Mouse (Mus musculus): ENCODE results near the gene Trappc3. TPM values are rescaled to one million over a fixed set of nuclear protein-coding genes. Genes with fewer than 3 reads are reported as not detected.
"Not testable (repeated sequence)": the region's sequence is repeated elsewhere in the genome, so short reads cannot be mapped to it uniquely, and the experiment has no call there.

Gene Trappc3
- 10 to 100 TPM; 75.7 to 90.0 TPM for total RNA-seq (2021)

DNA sequence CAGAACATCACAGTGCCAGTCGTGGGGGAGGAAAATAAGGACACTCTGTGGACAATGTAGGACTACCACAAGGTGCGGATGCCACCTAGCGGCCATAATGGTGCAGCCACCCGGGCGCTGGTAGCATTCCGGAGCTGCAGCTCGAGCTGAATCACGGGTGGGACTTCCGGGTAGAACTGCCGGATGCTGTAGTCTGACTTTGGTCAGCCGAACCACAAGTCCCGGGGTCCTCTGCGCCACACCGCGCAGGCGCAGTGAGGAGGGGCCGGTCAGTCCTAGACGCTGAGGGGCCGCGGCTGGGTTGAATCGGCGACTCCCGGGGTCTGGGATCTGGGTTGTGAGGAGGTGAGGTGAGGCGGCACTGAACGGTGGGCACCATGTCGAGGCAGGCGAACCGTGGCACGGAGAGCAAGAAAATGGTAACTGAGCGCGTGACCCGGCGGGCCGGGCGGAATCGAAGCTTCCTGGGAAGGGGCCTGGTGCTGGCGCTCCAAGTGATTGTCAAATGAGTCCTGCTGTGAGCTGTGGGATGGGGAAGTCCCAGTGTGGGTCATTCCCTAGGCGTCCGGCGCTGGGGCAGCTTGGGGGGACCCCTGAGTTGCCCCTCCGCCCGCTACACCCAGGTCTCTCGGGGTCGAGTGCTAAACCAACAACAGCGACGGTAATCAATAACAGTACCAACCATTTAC, at the start of gene Trappc3:
TSS of gene Trappc3 (plus strand) at position 207 of the 689 bp plus-strand sequence.
- DNase-seq (ENCODE audit: low spot score in 2 of 2): peak; percentile 99 to 100
- intact Hi-C loops (cut with DNase I): loop anchor here (1.0 kb wide), 1 partner anchor 35 kb away; no protein-coding TSS in a partner anchor

DNA sequence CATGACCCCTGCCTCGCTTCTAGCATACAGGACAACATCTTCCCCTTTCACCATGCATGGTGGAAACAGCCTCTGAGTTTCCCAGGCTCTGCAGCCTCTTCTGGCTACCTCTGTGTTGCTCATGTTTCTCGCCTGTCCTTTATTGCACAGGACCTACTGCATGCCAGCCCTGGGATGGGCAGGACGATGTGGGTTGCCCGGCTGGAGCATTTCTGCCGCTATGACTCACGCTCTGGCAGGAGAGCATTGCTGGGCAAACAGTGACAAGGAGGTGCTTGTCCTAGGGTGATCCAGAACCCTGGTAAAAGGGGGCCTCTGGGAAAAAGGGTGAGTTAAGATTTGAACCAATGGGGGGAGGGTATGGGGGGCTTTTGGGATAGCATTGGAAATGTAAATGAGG, 44.4 kb upstream of the Trappc3 start:
- intact Hi-C loops (cut with DNase I): no loop called here
- no peak for DNase-seq (ENCODE audit: low spot score in 2 of 2)

DNA sequence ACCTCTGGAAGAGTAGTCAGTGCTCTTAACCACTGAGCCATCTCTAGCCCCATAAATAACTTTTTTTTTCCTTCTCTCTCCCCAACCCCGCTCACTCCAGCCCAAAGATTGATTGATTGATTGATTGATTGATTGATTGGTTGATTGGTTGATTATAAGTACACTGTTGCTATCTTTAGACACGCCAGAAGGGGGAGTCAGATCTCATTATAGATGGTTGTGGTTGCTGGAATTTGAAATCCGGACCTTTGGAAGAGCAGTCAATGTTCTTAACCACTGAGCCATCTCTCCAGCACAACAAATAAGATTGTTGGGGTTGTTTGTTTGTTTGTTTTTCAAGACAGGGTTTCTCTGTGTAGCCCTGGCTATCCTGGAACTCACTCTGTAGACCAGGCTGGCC, 42.6 kb upstream of the Trappc3 start:
- intact Hi-C loops (cut with DNase I); DNase-seq (ENCODE audit: low spot score in 2 of 2): not testable (repeated sequence)

DNA sequence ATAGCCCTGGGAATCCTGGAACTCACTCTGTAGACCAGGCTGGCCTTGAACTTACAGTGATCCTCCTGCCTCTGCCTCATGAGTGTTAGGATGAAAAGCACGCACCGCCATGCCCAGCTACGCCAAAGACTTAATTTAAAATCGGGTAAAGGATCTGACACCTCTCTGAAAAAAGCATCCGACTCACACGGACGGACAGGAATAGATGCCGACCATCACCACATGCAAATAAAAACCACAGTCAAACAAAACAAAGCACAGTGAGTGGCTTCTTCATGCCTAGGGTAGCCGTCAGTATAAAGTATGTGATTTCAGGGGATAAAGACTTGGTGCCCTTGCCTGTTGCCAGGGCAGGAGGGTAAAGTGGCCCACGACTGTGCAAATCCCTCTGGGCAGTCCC, 42.1 kb upstream of the Trappc3 start:
- intact Hi-C loops (cut with DNase I): loop anchor here (5.0 kb wide), 1 partner anchor 38 kb away; no protein-coding TSS in a partner anchor
- DNase-seq (ENCODE audit: low spot score in 2 of 2): no peak

DNA sequence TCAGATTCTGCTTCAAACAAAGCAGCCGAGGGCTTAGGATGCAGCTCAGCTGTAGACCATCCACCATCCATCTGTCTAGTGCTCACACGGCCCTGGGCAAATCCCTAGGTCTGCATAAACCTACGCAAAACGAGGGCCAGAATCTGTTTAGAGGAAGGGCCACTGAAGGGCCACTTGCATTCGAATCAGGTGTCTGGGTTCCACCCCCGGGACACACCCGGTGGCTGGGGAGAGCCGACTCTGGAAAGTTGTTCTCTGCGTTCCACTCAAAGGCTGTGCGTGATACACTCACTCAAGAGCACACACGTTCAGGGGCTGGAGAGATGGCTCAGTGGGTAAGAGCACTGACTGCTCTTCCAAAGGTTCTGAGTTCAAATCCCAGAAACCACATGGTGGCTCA, 39.5 kb upstream of the Trappc3 start:
- intact Hi-C loops (cut with DNase I): loop anchor here (5.0 kb wide), 1 partner anchor 40 kb away; no protein-coding TSS in a partner anchor
- DNase-seq (ENCODE audit: low spot score in 2 of 2): no peak

DNA sequence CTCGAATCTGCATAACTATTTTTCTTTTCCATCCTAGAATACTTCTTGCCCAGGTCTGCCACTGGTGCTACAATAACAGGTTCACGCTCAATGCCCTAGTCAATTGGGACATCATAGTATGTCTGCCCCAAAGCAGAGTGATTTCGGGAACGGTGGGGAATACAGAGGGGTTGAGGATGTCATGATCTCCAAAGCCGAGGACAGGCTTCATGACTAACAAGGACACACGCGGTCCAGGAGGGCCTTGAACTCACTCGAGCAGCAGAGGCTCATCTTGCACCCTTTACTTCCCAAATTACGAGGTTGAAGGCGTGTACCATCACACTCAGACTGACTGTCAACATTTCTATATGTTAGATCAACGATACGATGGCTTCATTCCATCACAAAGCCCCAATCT, 35.5 kb upstream of the Trappc3 start:
- intact Hi-C loops (cut with DNase I): loop anchor here (1.0 to 5.0 kb wide), 2 partner anchors 36 to 81 kb away; partner anchors contain the start of gene Trappc3

DNA sequence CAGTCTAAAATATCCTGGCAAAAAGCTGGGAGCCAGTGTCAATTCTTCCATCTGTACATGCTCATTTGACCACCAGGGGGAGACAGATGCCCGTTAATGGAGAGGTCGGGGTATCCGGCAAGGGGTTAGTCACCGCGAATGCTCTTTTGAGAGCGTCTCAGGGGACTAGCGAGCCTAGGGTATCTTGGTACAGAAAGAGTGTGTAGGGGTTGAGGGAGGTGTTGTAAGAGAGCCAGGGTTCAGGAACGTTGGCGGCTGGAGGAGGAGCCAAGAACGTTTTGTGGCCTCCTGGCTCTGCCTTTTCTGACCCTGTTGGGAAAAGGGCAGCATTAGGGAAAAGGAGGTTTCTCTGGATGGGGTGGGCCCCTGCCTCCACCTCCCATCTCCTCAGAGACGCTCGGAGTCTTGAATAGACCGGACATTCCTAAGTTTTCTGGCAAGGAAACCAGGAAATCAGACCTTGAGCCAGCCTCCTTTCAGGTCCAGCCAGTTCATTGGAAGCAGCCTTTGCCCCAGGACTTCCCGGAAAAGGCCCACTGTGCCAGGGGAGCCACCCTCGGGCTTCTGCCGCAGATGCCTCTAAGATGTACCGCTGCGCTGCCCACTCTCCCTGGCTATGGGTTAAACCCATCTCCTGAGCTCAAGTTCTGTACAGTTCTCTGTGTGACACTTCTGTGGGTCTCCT, 34.9 kb upstream of the Trappc3 start:
- intact Hi-C loops (cut with DNase I): loop anchor here (1.0 to 5.0 kb wide), 2 partner anchors 35 to 80 kb away; partner anchors contain the start of gene Trappc3
- peak; percentile 76 to 83 for DNase-seq (ENCODE audit: low spot score in 2 of 2)

More for the DNA sequence above, 35.5 kb upstream of the Trappc3 start:
- no peak for DNase-seq (ENCODE audit: low spot score in 2 of 2)

DNA sequence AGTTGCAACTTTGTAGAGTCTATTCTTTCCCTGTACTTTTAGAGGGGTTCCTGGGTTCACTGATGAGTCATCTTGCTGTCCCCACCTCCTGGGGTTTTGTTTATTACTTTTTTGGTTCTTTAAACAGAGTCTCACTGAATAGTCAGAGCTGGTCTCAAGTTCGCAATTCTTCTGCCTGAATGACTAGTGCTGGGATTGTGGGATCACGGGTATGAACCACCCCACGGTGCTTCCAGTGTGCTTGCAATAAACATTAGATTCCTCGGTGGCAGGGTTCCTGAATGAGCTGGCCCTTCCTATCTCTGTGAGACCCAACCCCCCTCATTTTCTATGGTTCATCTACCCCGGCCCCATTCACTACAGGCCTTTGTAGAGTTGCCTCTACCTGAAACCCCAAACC, 34.0 kb upstream of the Trappc3 start:
- intact Hi-C loops (cut with DNase I): loop anchor here (5.0 kb wide), 1 partner anchor 79 kb away; no protein-coding TSS in a partner anchor

DNA sequence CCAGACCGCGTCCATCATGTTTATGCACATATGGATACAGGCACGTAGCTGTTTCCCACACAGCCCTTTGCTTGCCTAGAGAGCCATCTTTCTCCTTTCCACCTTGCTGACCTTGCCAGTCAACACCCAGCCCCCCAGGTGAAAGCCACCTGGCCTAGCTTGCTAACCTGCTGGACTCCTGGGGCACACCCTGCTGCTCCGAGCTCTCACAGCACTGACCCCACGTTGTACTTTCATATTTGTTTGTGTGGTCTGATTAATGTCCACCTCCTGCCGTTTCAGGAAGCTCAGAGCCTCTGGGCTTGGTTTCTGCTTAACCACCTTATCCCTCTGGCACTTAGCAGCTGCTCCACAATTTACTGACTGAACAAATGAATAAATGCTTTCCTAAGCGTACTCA, 32.2 kb upstream of the Trappc3 start:
- intact Hi-C loops (cut with DNase I): loop anchor here (5.0 kb wide), 1 partner anchor 77 kb away; no protein-coding TSS in a partner anchor

More for the DNA sequence above, 34.0 kb upstream of the Trappc3 start:
- DNase-seq (ENCODE audit: low spot score in 2 of 2): peak; percentile 10

DNA sequence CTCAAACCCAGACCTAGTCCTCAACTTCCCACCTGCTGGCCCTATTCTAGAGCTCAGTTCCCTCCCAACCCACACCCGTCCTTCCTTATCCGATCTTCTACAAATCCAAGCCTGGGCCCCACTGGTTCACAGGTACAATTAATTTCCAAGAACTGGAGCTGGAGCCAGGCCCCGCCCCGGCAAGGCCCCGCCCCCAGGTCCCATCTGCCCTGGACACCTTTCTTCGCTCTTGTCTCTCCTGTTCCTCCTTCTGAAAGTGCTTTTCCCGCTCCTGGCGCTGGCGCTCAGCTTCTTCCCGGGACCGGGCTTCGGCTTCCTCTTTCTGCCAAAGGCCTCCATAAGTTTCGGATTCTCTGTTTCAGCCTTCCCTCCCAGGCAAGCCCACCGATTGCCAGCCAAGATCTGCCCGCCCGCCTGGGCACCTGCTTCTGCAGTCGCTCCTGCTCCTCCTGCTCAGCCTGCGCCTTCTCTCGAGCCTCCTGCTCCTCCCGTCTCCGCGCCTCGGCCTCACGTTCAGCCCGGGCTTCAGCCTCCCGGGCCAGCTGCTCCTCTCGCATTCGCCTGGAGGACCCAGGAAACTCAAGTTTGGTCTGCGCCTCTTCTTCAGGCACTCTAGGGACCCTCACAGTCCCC, 28.3 kb upstream of the Trappc3 start:
- intact Hi-C loops (cut with DNase I): no loop called here
- peak; percentile 4 to 18 for DNase-seq (ENCODE audit: low spot score in 2 of 2)

More for the DNA sequence above, 32.2 kb upstream of the Trappc3 start:
- DNase-seq (ENCODE audit: low spot score in 2 of 2): peak in 1 of 2 experiments; percentile 6

DNA sequence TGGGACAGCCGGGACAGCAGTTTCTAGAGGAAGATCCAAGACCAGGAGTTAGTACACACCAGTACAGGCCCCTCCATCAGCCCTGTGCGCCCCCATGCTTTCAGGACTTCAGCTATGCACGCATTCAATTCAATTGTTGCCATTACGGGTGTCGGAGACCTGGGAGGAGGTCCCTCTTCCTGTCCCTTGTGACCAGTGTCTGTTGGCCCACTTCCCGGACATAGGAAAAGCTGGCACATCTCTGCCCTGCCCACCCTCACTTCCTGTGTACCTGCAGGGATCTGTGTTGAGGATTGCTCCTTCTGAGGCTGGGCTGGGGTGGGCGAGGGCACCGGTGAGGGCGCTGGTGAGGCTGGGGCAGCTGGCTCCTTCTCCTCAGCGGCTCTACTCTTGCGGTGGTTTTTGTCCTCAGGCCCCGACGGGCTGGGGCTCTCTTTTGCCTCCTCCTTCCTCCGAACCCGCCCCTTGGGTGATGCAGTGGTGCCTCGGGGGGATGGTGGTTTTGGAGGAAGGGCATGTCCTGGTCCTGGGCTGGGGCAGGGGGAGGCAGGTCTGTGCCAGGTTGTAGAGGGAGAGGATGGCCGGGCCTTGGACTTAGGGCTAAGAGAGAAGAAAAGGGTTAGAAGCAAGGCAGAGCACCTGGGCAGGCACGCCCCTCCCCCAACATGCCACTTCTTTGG, 27.5 kb upstream of the Trappc3 start:
- peak in 1 of 2 experiments; percentile 8 for DNase-seq (ENCODE audit: low spot score in 2 of 2)
- intact Hi-C loops (cut with DNase I): no loop called here

DNA sequence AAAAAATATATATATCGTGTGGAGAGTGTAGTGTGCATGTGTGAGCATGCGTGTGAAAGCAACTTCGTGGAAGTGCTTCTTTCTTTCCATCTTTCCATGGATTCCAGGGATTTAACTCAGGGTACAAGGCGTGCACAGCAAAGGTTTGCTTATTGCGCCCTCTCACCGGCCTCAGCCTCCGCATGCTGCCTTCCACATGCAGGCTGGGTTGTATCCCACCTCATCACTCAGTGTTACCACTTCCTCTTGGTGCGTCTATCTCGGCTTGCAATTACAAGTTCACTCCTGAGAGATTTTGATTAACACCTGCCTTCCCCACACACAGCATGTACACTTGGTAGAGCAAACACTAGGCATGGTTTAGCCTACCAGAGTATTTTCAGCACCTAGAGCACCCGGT, 26.9 kb upstream of the Trappc3 start:
- DNase-seq (ENCODE audit: low spot score in 2 of 2): peak in 1 of 2 experiments; percentile 3
- intact Hi-C loops (cut with DNase I): no loop called here

DNA sequence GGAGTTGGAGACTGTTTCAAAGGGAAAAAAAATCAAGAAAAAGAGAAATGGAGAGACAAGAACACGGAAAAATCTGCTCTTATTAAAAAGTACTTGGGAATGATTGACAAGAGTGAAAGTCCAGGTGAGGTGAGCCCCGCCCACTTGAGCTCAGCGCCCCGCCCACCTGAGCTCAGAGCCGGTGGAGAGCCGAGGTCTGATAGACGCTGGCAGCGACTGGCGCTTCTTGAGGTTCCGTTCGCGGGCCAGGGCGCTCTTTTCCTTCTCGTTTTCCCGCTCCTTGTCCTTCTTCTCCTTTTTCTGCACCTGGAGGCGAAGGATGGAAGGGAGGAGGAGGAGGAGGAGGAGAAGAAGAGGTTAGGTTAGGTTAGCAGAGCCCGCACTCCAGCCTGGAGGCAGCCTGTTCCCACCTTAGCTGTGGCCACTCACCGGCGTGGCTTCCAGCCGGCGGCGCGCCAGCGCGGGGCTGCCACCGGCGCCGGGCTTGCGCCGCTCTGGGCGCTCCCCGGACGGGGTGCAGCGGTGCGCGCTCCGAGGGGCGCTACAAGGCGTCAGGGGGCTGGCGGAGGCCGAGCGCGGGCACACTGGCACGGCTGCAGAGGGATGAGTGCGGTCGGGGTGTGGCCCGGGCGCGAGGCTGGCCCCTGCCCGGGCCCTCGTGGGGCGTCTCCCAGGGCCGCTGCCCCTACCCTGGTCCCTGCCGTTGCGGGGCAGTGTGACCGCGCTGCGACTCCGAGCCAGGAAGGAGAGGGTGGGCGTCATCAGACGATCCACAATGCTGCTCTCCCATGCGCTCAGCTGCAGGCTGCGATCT, 25.5 kb upstream of the Trappc3 start:
- peak; percentile 24 to 32 for DNase-seq (ENCODE audit: low spot score in 2 of 2)
- intact Hi-C loops (cut with DNase I): loop anchor here (2.0 kb wide), 1 partner anchor 18 kb away; no protein-coding TSS in a partner anchor

DNA sequence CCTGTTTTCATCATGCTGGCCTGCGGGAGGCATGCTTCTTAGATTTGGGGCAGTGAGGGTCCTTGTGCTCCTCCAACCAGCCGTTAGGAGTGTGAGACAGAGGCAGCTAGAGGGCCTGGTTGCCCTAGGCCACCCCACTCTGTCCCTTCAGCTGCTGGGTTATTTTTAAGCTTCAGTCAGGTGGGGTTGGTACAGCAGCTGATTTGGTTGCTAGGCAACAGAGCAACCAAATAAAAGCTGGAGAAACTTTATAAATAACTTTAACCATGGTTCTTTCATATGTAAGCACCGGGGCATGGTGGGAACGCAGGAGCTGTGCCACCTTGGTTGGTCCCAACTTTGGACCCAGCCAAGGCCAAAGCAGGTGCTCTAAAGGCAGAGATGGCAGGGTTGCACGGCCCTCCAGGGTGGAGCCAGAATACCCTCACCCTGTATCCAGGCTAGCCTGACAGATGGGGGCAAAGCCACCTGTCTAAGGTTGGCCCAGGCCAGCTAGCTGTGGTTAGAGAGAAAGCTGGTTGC, 24.3 kb upstream of the Trappc3 start:
- peak; percentile 50 to 54 for DNase-seq (ENCODE audit: low spot score in 2 of 2)
- intact Hi-C loops (cut with DNase I): loop anchor here (2.0 kb wide), 1 partner anchor 17 kb away; no protein-coding TSS in a partner anchor

DNA sequence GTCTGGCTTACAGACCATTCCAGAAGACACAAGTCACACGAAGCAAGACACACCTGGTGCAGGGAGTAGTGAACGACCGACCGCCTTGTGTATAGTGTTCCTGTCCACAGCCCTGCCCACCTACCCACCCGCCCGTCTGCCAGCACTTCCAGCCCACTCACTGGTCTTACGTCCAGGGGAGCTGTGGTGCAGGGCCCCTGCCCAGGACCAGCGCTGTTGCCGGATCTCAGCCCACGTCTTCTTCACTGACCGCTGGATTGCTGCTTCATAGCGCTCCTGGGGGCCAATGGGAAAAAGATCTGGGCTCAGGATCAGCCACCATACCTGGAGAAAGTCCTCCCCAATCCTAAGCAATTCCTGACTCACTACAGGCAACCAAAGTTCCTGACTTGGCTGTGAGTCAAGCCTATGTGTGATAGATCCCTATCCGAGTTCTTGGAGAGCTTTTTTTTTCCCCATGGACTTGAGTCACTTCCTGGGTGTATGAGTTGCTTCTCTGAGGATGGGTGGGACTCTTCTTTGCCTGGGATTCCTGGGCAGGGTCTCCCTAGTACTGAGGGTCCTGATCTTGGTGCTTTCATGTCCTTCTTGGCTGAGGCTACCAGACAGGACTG, 22.2 kb upstream of the Trappc3 start:
- intact Hi-C loops (cut with DNase I): no loop called here
- DNase-seq (ENCODE audit: low spot score in 2 of 2): peak; percentile 18 to 20

DNA sequence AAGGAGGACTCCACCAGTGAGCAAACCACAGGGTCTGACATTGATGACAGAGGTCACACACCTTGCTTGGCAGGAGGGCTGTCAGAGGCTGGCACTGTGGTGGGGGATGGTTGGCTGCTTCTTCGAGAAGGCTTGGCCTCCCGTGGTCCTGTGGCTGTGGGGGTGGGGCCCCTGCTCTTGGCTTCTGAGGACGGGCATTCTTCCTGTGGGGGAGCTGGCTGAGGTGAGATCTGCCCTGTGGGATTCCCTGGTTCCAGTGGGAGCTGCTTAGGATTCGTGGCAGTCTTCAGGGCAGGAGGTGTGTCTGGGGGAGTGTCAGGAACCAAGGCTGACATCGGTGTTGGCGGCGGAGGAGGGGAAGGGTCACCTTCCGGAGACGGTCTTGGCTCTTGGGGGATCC, 20.2 kb upstream of the Trappc3 start:
- peak in 1 of 2 experiments; percentile 3 for DNase-seq (ENCODE audit: low spot score in 2 of 2)
- intact Hi-C loops (cut with DNase I): loop anchor here (2.0 kb wide), 1 partner anchor 15 kb away; the partner anchor contains the start of gene Map7d1

DNA sequence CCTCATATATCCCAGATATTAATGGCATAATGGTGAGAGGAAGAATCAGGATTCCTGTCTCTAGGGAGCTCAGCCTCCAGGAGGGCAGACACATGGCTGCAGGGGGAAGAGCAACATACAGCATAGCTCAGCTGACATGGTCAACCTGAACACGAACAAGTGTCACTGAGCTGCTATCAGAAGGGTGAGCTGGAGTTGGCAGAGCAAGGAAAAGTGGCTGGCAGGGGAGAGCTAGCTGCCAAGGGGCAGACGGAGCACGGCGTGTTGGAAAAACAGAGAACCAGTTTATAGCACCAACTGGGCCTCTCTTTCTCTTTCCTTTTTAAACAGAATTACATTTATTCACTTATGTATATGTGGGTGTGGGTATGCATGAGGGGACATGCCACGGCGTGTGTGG, 19.6 kb upstream of the Trappc3 start:
- intact Hi-C loops (cut with DNase I): loop anchor here (2.0 kb wide), 1 partner anchor 14 kb away; the partner anchor contains the start of gene Map7d1
- DNase-seq (ENCODE audit: low spot score in 2 of 2): peak in 1 of 2 experiments; percentile 4

Measured in left cerebral cortex, postnatal 36 days (tissue).